Mouse (Mus musculus) MEL (cell line): ENCODE results near the gene Paqr5. TPM values are rescaled to one million over a fixed set of nuclear protein-coding genes. Genes with fewer than 3 reads are reported as not detected.

ENCODE experiments used
- DNase-seq: peaks from one replicate; pipeline ENCODE4 v3.0.0; 2011; ENCODE audit warnings: low read depth, low spot score
- H3K27ac ChIP-seq: 2 replicates; pipeline ENCODE4 v1.5.1; 2012; ENCODE audit warnings: low read depth, mild to moderate bottlenecking, control low read depth, low read length, moderate library complexity; ENCODE audit not compliant: control insufficient read depth
- H3K27me3 ChIP-seq, 2 experiments: fragments of 150-350 bp in 1 of 2; sonication (generic) in 1 of 2; 2 replicates each; pipeline ENCODE4 v1.6.1; 2012; ENCODE audit warnings: low read length in 2 of 2, mild to moderate bottlenecking in 2 of 2, improper control_type of control experiment in 1 of 2, moderate library complexity in 1 of 2; ENCODE audit not compliant: insufficient read depth in 2 of 2, control insufficient read depth in 1 of 2
- H3K36me3 ChIP-seq, 2 experiments: 2 replicates each; pipeline ENCODE4 v1.6.1; 2012 to 2014; ENCODE audit warnings: low read length in 2 of 2, improper control_type of control experiment in 1 of 2, inconsistent platforms in 1 of 2, mild to moderate bottlenecking in 1 of 2; ENCODE audit not compliant: insufficient read depth in 2 of 2, control insufficient read depth in 1 of 2
- H3K4me1 ChIP-seq, 2 experiments: fragments of 150-350 bp in 1 of 2; sonication (generic) in 1 of 2; 2 replicates each; pipeline ENCODE4 v1.6.1; 2012; ENCODE audit warnings: low read length in 2 of 2, improper control_type of control experiment in 1 of 2, mild to moderate bottlenecking in 1 of 2; ENCODE audit not compliant: insufficient read depth in 2 of 2, control insufficient read depth in 1 of 2
- H3K4me3 ChIP-seq, 2 experiments: fragments of 150-350 bp in 1 of 2; sonication (generic) in 1 of 2; 2 replicates each; pipeline ENCODE4 v1.5.1; 2012; ENCODE audit warnings: low read depth in 2 of 2, low read length in 2 of 2, mild to moderate bottlenecking in 2 of 2, moderate library complexity in 2 of 2, control low read depth in 1 of 2, improper control_type of control experiment in 1 of 2; ENCODE audit not compliant: control insufficient read depth in 1 of 2, insufficient read depth in 1 of 2
- H3K79me2 ChIP-seq: 2 replicates; pipeline ENCODE4 v1.6.1; 2012; ENCODE audit warnings: mild to moderate bottlenecking, low read length, moderate library complexity; ENCODE audit not compliant: control insufficient read depth, poor library complexity, insufficient read depth
- H3K9ac ChIP-seq: 2 replicates; pipeline ENCODE4 v1.6.1; 2012; ENCODE audit warnings: low read depth, mild to moderate bottlenecking, control low read depth, low read length, moderate library complexity; ENCODE audit not compliant: control insufficient read depth, poor library complexity, severe bottlenecking
- H3K9me3 ChIP-seq: fragments of 150-350 bp; sonication (generic); replicated peaks from 2 replicates; pipeline ENCODE4 v1.6.1; 2012; ENCODE audit warnings: mild to moderate bottlenecking, low read length, improper control_type of control experiment, moderate library complexity; ENCODE audit not compliant: insufficient read depth
- BHLHE40 ChIP-seq: IDR thresholded peaks from 2 replicates; pipeline ENCODE4 v1.6.1; 2012; ENCODE audit warnings: low read depth, mild to moderate bottlenecking, inconsistent platforms, low read length, improper control_type of control experiment, borderline replicate concordance
- CTCF ChIP-seq, 3 experiments: IDR thresholded peaks in 2 of 3; conservative IDR thresholded peaks in 1 of 3; 2 replicates each; pipeline ENCODE4 v1.5.1; 2011 to 2012; ENCODE audit warnings: low read length in 3 of 3, low read depth in 2 of 3, mild to moderate bottlenecking in 2 of 3, improper control_type of control experiment in 1 of 3, inconsistent platforms in 1 of 3, mixed read lengths in 1 of 3, moderate library complexity in 1 of 3; ENCODE audit not compliant: control insufficient read depth in 1 of 3, insufficient read depth in 1 of 3, poor library complexity in 1 of 3, severe bottlenecking in 1 of 3
- E2F4 ChIP-seq: IDR thresholded peaks from 2 replicates; pipeline ENCODE4 v1.6.1; 2011; ENCODE audit warnings: low read depth, low read length, improper control_type of control experiment, borderline replicate concordance
- HCFC1 ChIP-seq: IDR thresholded peaks from 2 replicates; pipeline ENCODE4 v1.6.1; 2012; ENCODE audit warnings: low read depth, mild to moderate bottlenecking, inconsistent platforms, low read length, improper control_type of control experiment, moderate library complexity
- KAT2A ChIP-seq: conservative IDR thresholded peaks from 2 replicates; pipeline ENCODE4 v1.6.1; 2012; ENCODE audit warnings: low read depth, low read length, improper control_type of control experiment, inconsistent platforms
- MAX ChIP-seq: IDR thresholded peaks from 2 replicates; pipeline ENCODE4 v1.6.1; 2011; ENCODE audit warnings: low read length, improper control_type of control experiment
- MAZ ChIP-seq: IDR thresholded peaks from 2 replicates; pipeline ENCODE4 v1.6.1; 2012; ENCODE audit warnings: low read depth, mild to moderate bottlenecking, inconsistent platforms, low read length, improper control_type of control experiment
- MYB ChIP-seq: IDR thresholded peaks from 2 replicates; pipeline ENCODE4 v1.6.1; 2011; ENCODE audit warnings: mild to moderate bottlenecking, low read depth, low read length, improper control_type of control experiment
- NELFE ChIP-seq: IDR thresholded peaks from 2 replicates; pipeline ENCODE4 v1.6.1; 2011; ENCODE audit warnings: low read depth, low read length, improper control_type of control experiment
- POLR2A ChIP-seq, 2 experiments: IDR thresholded peaks; 2 replicates each; pipeline ENCODE4 v1.6.1; 2011 to 2012; ENCODE audit warnings: low read length in 2 of 2, mild to moderate bottlenecking in 2 of 2, control low read depth in 1 of 2, improper control_type of control experiment in 1 of 2, low read depth in 1 of 2, moderate library complexity in 1 of 2; ENCODE audit not compliant: control insufficient read depth in 1 of 2, insufficient read depth in 1 of 2, poor library complexity in 1 of 2
- POLR2AphosphoS5 ChIP-seq: IDR thresholded peaks from 2 replicates; pipeline ENCODE4 v1.6.1; 2012; ENCODE audit warnings: low read depth, borderline replicate concordance, mild to moderate bottlenecking, inconsistent platforms, low read length, moderate library complexity, mixed read lengths
- SMC3 ChIP-seq: IDR thresholded peaks from 2 replicates; pipeline ENCODE4 v1.6.1; 2011; ENCODE audit warnings: low read depth, low read length, improper control_type of control experiment
- TAL1 ChIP-seq: IDR thresholded peaks from 2 replicates; pipeline ENCODE4 v1.6.1; 2012; ENCODE audit warnings: mild to moderate bottlenecking, inconsistent platforms, low read length, moderate library complexity, mixed read lengths
- TBP ChIP-seq: IDR thresholded peaks from 2 replicates; pipeline ENCODE4 v1.8.0; 2011; ENCODE audit warnings: low read depth, low read length, improper control_type of control experiment
- UBTF ChIP-seq: IDR thresholded peaks from 2 replicates; pipeline ENCODE4 v1.6.1; 2012; ENCODE audit warnings: low read depth, mild to moderate bottlenecking, inconsistent platforms, low read length, improper control_type of control experiment, moderate library complexity, borderline replicate concordance; ENCODE audit not compliant: insufficient read depth
- USF1 ChIP-seq: IDR thresholded peaks from 2 replicates; pipeline ENCODE4 v1.6.1; 2014; ENCODE audit warnings: low read depth, mild to moderate bottlenecking, inconsistent platforms, low read length, improper control_type of control experiment, moderate library complexity
- ZC3H11A ChIP-seq: IDR thresholded peaks from 2 replicates; pipeline ENCODE4 v1.6.1; 2012; ENCODE audit warnings: low read depth, mild to moderate bottlenecking, inconsistent platforms, low read length, improper control_type of control experiment
- polyA plus RNA-seq, 2 experiments: library from polyadenylated mRNA; stranded (reverse) in 1 of 2; unstranded in 1 of 2; fragments of >175 nt in 1 of 2; fragments of >200 nt in 1 of 2; gene quantifications; 2 replicates each; pipeline versions ENCODE4 v1.2.1 to v1.2.4; 2012; ENCODE audit warnings: low replicate concordance in 2 of 2, low read depth in 1 of 2; ENCODE audit not compliant: insufficient read length in 2 of 2, insufficient read depth in 1 of 2, missing spikeins in 1 of 2
- total RNA-seq: library from RNA; depleted of rRNA; stranded (reverse); fragments of 300-350 nt; gene quantifications from 2 replicates; pipeline ENCODE4 v1.2.3, GENCODE M21; 2012

Gene Paqr5
- total and polyA plus RNA-seq, 3 experiments: 0.04 TPM; not detected in 2

GRCm38 (mm10) chr9:61911300-61912128 lies 115.1 kb downstream of the Paqr5 start (continued):
- TF ChIP-seq MAZ (peak; percentile 71; the same call in 1 of the 2 replicates), MAX (no peak), POLR2AphosphoS5 (no peak; the same call in 1 of the 2 replicates)
- TF ChIP-seq, all 39 proteins: peak for 13

- Histone ChIP-seq H3K4me3 (no peak overlapping the region), H3K36me3 (peaks cover 8 to 27% of the 10 kb centered on the region in 2 experiments), H3K79me2 (peaks cover 21% of the 10 kb centered on the region), H3K4me1 (peaks cover 2 to 24% of the 10 kb centered on the region in 2 experiments; a peak in 3 of 4 replicates), H3K27me3 (no peaks in the 10 kb centered on the region), H3K9me3 (no peaks in the 10 kb centered on the region), H3K9ac (peak overlapping the region; percentile 97; the same call in 1 of the 2 replicates), H3K27ac (peak overlapping the region; percentile 90)
- peak; percentile 86 for DNase-seq
- TF ChIP-seq POLR2AphosphoS5: peak; percentile 94; the same call in 1 of the 2 replicates
- no peak for TF ChIP-seq MAZ
- TF ChIP-seq CTCF (IDR thresholded peaks at IDR 0.05 in 2 of 3, conservative IDR thresholded peaks at IDR 0.05 in 1 of 3; ENCODE audit: control insufficient read depth in 1 of 3, insufficient read depth in 1 of 3, low read depth in 2 of 3, low read length in 3 of 3, poor library complexity in 1 of 3, severe bottlenecking in 1 of 3): peak in 2 of 3 experiments; percentile 34 to 41; a peak in 4 of 6 replicates
- peak; percentile 49; the same call in 1 of the 2 replicates for TF ChIP-seq MYB
- no peak for TF ChIP-seq KAT2A
- no peak for TF ChIP-seq ZC3H11A
- TF ChIP-seq USF1: no peak
- no peak for TF ChIP-seq E2F4
- peak; percentile 41 for TF ChIP-seq TAL1
- TF ChIP-seq TBP: peak; percentile 70
- no peak for TF ChIP-seq NELFE
- no peak for TF ChIP-seq UBTF
- no peak for TF ChIP-seq BHLHE40
- no peak for TF ChIP-seq HCFC1
- peak; percentile 6; the same call in 1 of the 2 replicates for TF ChIP-seq SMC3
- TF ChIP-seq POLR2A (IDR thresholded peaks at IDR 0.05; ENCODE audit: control insufficient read depth in 1 of 2, insufficient read depth in 1 of 2, low read depth in 1 of 2, low read length in 2 of 2, poor library complexity in 1 of 2): peak; percentile 46 to 54; a peak in 2 of 4 replicates
Measured at GRCm38 (mm10) chr9:61910526-61911256, 116.0 kb downstream of the Paqr5 start.
